Mouse (Mus musculus) limb, embryonic 11.5 days (tissue): ENCODE data around the gene Pqbp1. TPM values are rescaled to one million over a fixed set of nuclear protein-coding genes. Genes with fewer than 3 reads are reported as not detected.

ENCODE experiments used
- ATAC-seq: fragments of 200-750 bp; cut with Nextera tagmentation; 2 replicates; pipeline ENCODE4 v1.8.0; 2017; ENCODE audit warnings: low read depth; ENCODE audit not compliant: insufficient number of reproducible peaks, low FRiP score, low TSS enrichment
- DNase-seq: peaks from one replicate; pipeline ENCODE4 v3.0.0-alpha.2; 2015; ENCODE audit warnings: low spot score
- H3K27ac ChIP-seq: fragments of 300-500 bp; sonication (generic); replicated peaks from 2 replicates; pipeline ENCODE4 v1.5.1; 2014; ENCODE audit warnings: low read depth, mild to moderate bottlenecking, low read length
- H3K27me3 ChIP-seq: fragments of 300-500 bp; sonication (generic); 2 replicates; pipeline ENCODE4 v1.6.1; 2014; ENCODE audit warnings: mild to moderate bottlenecking, low read length, mixed read lengths; ENCODE audit not compliant: control insufficient read depth, insufficient read depth
- H3K36me3 ChIP-seq: fragments of 300-500 bp; sonication (generic); 2 replicates; pipeline ENCODE4 v1.6.1; 2014; ENCODE audit warnings: mild to moderate bottlenecking, low read length, moderate library complexity, mixed read lengths; ENCODE audit not compliant: control insufficient read depth, insufficient read depth
- H3K4me1 ChIP-seq: fragments of 300-500 bp; sonication (generic); 2 replicates; pipeline ENCODE4 v1.6.1; 2014; ENCODE audit warnings: low read length, mixed read lengths; ENCODE audit not compliant: control insufficient read depth, insufficient read depth
- H3K4me2 ChIP-seq: fragments of 300-500 bp; sonication (generic); 2 replicates; pipeline ENCODE4 v1.6.1; 2014; ENCODE audit warnings: low read depth, mild to moderate bottlenecking, moderate library complexity; ENCODE audit not compliant: severe bottlenecking
- H3K4me3 ChIP-seq: fragments of 300-500 bp; sonication (generic); 2 replicates; pipeline ENCODE4 v1.5.1; 2014; ENCODE audit warnings: low read depth, low read length
- H3K9ac ChIP-seq: fragments of 300-500 bp; sonication (generic); 2 replicates; pipeline ENCODE4 v1.6.1; 2014; ENCODE audit warnings: mild to moderate bottlenecking, low read length
- H3K9me3 ChIP-seq: fragments of 300-500 bp; sonication (generic); 2 replicates; pipeline ENCODE4 v1.6.1; 2016; ENCODE audit warnings: low read length; ENCODE audit not compliant: control insufficient read depth
- WGBS: fragments of 180-500 bp; shearing (Covaris S2); extraction: QIAGEN DNeasy Blood & Tissue Kit; methylation state at CpG from one replicate; pipeline ENCODE4 v1.1.7; 2014; 5-methylcytosine and 5-hydroxymethylcytosine counted together
- polyA plus RNA-seq: library from polyadenylated mRNA; unstranded; fragments of >200 nt; fragmentation: Nextera tagmentation; extraction: Ambion mirVana; gene quantifications from 2 replicates; pipeline ENCODE4 v1.2.1, GENCODE M21; 2014

Pqbp1 gene
- polyA plus RNA-seq, 1 experiment from 2014 or later, result 137 TPM

DNA sequence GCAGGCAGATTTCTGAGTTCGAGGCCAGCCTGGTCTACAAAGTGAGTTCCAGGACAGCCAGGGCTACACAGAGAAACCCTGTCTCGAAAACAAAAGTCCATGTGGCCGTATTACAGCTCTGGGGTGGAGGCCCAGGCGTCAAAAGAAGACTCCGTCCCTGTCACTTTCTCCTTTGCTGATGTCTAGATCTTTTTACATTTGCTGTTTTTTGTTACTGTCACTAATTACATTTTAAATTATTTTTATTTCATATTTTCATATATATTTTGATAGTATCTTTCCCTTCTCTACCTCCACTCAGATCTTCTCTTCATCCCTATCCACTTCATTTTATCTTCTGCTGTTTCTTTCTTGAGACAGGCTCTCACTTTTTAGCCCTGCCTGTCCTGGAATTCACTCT lies 8.7 kb upstream of the Pqbp1 start, which contains the start of gene Gm10491:
TSS of gene Gm10491 (minus strand) at position 101 of the 400 bp plus-strand sequence.
- Histone ChIP-seq H3K9me3 (no peaks in the 10 kb centered on the region), H3K9ac (no peak within 1 kb of the TSS), H3K27me3 (no peaks in the 10 kb centered on the region), H3K36me3 (peaks cover 2% of the 10 kb centered on the region; the same call in 1 of the 2 replicates), H3K27ac (no peak within 1 kb of the TSS), H3K4me1 (no peaks in the 10 kb centered on the region), H3K4me3 (no peak within 1 kb of the TSS), H3K4me2 (no peak within 1 kb of the TSS)
- ATAC-seq (no peak), DNase-seq (no peak)
- 88% methylated on average over 5 of the region's 5 CpGs for WGBS

DNA sequence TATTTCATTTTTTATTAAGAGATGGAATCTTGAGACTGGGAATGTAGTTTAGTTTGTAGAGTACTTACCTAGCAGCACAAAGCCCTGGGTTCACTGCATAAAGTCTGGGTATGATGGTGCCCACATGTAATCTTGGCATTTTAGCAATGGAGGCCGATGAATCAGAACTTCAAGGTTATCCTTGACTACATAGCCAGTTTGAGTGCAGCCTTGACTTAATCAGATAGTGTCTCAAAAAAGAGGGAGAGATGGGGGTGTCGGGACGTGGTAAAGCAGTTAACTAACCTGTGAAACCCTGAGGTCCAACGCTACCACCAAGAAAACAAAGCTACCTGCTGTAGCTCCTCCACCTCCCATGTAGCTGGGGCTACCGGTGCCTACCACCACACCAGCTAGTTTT lies 5.4 kb upstream of the Pqbp1 start:
- DNase-seq (no peak), ATAC-seq (no peak)

DNA sequence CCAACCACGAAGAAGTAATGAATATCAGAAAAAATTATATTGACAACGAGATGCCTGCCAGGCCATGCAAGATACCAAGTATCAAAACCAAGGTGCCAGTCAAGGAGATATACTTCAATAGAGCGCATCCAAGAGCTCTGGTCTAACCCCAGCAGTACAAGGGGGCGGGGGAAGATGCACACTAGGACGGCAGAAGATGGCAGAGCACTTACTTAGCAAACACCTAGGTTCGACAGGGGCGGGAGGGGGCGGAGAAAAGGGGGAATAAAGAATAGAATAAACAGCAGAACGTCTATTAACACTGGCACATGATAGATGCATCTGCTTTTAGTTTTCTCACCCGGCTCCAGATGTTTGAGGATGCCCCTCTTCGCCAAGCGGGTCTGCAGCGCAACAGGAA lies 858 bp downstream of the Pqbp1 start:
- Histone ChIP-seq H3K4me3 (peak overlapping the region; percentile 53), H3K27ac (no peak overlapping the region), H3K9me3 (no peaks in the 10 kb centered on the region), H3K4me2 (peak overlapping the region; percentile 52), H3K36me3 (peaks cover 7% of the 10 kb centered on the region; the same call in 1 of the 2 replicates), H3K9ac (peak overlapping the region; percentile 45; the same call in 1 of the 2 replicates), H3K27me3 (no peaks in the 10 kb centered on the region), H3K4me1 (no peaks in the 10 kb centered on the region)
- WGBS, result 34% methylated on average over 13 of the region's 13 CpGs
- DNase-seq (no peak), ATAC-seq (no peak)

More for the DNA sequence above, 5.4 kb upstream of the Pqbp1 start:
- Histone ChIP-seq H3K27me3 (no peaks in the 10 kb centered on the region), H3K4me1 (no peaks in the 10 kb centered on the region), H3K9me3 (no peaks in the 10 kb centered on the region), H3K4me2 (no peak overlapping the region), H3K9ac (no peak overlapping the region), H3K4me3 (no peak overlapping the region), H3K27ac (no peak overlapping the region), H3K36me3 (peaks cover 2% of the 10 kb centered on the region; the same call in 1 of the 2 replicates)
- WGBS, result 90% methylated on average over 5 of the region's 5 CpGs

DNA sequence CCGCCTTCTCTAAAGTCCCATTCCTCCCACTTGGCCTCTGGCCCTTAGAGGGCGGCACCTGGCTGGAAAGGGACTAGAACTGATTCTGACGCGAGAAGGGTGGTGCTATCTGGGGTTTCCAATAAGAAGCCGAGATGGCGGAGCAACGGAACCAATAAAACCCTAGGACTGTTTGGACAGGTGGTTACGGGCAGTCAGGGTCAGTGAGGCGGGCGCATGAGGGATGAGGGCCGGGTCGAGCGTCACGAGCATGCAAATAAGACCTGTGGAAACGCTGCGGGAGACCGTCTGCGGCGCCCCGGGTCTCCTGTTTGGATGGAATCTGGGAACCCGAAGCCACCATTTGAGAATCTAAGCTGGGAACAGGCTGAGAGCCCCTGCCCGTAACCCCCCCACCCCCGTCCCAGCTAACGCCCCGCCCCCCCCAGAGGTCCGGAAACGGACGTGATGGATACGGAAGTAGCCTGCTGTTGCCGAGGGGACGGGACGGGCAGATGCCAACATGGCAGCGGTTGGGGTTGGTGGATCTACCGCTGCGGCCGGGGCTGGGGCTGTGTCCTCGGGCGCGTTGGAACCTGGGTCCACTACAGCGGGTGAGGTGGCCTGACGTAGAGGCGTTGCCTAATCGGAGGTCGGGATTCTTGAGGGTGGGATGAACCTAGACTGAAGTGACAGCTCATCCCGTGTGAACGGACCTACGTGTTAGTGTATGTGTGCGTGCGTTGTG lies 15.1 kb downstream of the Pqbp1 start, which contains the start of gene Slc35a2:
TSS of gene Slc35a2 (plus strand) at position 188 of the 727 bp plus-strand sequence.
- Histone ChIP-seq H3K4me2 (peak within 1 kb of the TSS; percentile 51), H3K9me3 (no peaks in the 10 kb centered on the region), H3K27me3 (no peaks in the 10 kb centered on the region), H3K9ac (no peak within 1 kb of the TSS), H3K36me3 (no peaks in the 10 kb centered on the region), H3K4me1 (no peaks in the 10 kb centered on the region), H3K27ac (0 out of 2 replicates have a peak within 1 kb of the TSS, but pooled peaks have one; percentile 2), H3K4me3 (peak within 1 kb of the TSS; percentile 51)
- DNase-seq, result peak; percentile 77
- WGBS, result 15% methylated on average over 49 of the region's 49 CpGs
- ATAC-seq, result peak; percentile 91

DNA sequence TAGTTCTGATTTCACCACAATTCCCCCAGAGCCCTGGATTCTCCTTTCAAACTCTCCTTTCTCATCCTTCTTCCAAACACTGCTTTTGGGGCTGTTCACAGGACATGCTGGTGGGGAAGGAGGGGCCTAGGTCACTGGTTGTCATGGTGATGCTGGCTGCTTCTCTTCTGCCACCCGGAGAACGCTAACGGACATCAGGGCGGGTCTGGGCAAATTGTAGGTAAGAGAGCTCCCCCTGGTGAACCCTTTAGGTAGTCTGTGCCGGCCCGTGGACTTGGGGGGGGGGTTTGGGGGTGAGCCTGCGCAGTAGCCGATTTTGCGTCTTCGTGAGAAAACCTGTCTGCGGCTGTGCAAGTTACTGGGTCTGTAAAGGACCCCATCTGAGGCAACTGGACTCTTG lies 19.2 kb downstream of the Pqbp1 start:
- WGBS, result 18% methylated on average over 11 of the region's 11 CpGs
- no peak overlapping the region for H3K4me3 ChIP-seq
- no peaks in the 10 kb centered on the region for H3K4me1 ChIP-seq
- peak; percentile 66 for DNase-seq
- H3K36me3 ChIP-seq, result no peaks in the 10 kb centered on the region
- peak; percentile 27; the same call in 1 of the 2 replicates for ATAC-seq
- no peaks in the 10 kb centered on the region for H3K9me3 ChIP-seq
- H3K27me3 ChIP-seq, result no peaks in the 10 kb centered on the region
- no peak overlapping the region for H3K27ac ChIP-seq
- peak overlapping the region; percentile 20; the same call in 1 of the 2 replicates for H3K4me2 ChIP-seq
- H3K9ac ChIP-seq, result no peak overlapping the region

DNA sequence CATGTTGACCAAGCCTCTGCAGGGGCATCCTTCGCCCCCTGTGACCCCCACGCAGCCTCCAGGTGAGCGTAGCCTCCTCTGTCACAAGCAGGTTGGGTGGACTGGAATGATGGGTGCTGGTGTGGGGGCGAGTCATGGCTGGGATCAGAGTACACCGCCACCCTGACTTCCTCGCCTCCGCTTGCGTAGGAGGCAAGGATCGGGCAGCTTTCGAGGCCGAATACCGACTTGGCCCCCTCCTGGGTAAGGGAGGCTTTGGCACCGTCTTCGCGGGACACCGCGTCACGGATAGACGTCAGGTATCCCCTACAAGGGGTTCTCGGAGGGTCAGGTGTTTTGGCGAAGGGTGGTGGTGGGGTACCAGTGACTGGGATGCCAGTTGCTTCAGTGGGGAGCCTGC lies 20.6 kb downstream of the Pqbp1 start:
- 22% methylated on average over 21 of the region's 21 CpGs for WGBS
- Histone ChIP-seq H3K36me3 (no peaks in the 10 kb centered on the region; the same call in 1 of the 2 replicates), H3K27ac (no peak overlapping the region), H3K4me3 (peak overlapping the region; percentile 37), H3K27me3 (no peaks in the 10 kb centered on the region), H3K9ac (peak overlapping the region; percentile 47; the same call in 1 of the 2 replicates), H3K9me3 (no peaks in the 10 kb centered on the region), H3K4me2 (peak overlapping the region; percentile 85), H3K4me1 (no peaks in the 10 kb centered on the region)
- peak; percentile 63 for ATAC-seq
- DNase-seq, result peak; percentile 21

DNA sequence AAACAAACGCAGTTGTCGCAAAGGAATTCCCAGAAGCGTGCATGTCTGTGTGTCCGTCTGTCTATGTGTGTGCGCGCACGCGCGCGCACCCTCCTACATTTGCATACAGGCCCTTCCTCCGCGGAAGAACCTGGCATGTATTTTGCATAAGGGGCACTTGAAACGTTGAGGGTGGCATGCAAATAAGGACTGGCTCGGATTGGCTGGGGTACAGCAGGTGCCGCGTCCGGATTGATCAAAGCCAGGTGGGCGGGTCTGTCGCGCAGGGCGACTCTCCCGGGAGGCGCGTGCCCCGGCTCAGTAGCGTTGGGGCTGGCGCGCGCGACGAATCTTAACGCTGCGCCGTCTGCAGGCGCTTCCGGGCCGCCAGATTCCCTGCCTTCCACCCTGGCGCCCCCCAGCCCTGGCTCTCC lies 21.1 kb downstream of the Pqbp1 start, which contains the start of gene Pim2:
TSS of gene Pim2 (plus strand) at position 256 of the 413 bp plus-strand sequence.
- Histone ChIP-seq H3K27ac (no peak within 1 kb of the TSS), H3K9ac (peak within 1 kb of the TSS; percentile 47; the same call in 1 of the 2 replicates), H3K4me1 (no peaks in the 10 kb centered on the region), H3K27me3 (no peaks in the 10 kb centered on the region), H3K4me3 (peak within 1 kb of the TSS; percentile 37), H3K36me3 (no peaks in the 10 kb centered on the region; the same call in 1 of the 2 replicates), H3K4me2 (peak within 1 kb of the TSS; percentile 85), H3K9me3 (no peaks in the 10 kb centered on the region)
- DNase-seq, result peak; percentile 80
- peak; percentile 78 for ATAC-seq
- WGBS, result 9% methylated on average over 38 of the region's 38 CpGs

DNA sequence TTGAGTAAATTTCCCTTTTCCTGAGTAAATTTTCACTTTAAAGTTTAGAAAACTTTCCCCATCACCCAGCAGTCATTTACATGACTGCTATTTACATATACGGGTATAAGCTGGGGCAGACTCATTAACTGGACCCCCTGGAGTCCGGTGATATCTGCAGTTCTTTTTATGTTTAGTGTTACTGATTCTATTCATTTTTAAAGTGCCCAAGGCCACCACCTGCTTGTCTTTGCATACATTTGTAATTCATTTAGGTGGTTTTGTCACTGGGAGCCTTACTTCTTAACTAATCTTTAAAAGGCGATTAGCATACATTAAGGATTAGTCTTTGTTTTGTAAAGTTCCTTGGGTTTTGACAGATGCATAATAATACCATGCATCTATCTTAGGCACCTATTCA lies 29.2 kb downstream of the Pqbp1 start:
- Histone ChIP-seq H3K27ac (no peak overlapping the region), H3K9me3 (no peaks in the 10 kb centered on the region), H3K9ac (no peak overlapping the region), H3K4me3 (no peak overlapping the region), H3K4me2 (no peak overlapping the region), H3K27me3 (no peaks in the 10 kb centered on the region), H3K36me3 (no peaks in the 10 kb centered on the region; the same call in 1 of the 2 replicates), H3K4me1 (no peaks in the 10 kb centered on the region)
- no peak for ATAC-seq
- no peak for DNase-seq
- 43% methylated on average over 3 of the region's 3 CpGs for WGBS
